Mouse (Mus musculus) c-Kit-positive CD71-positive TER-119-positive erythroid progenitor cells, embryonic 14.5 days (primary cell): ENCODE results near the gene Mypn.

Source experiments
- DNase-seq: peaks from one replicate; pipeline ENCODE4 v3.0.0-alpha.2; 2013; ENCODE audit warnings: low spot score

The Mypn gene

DNA sequence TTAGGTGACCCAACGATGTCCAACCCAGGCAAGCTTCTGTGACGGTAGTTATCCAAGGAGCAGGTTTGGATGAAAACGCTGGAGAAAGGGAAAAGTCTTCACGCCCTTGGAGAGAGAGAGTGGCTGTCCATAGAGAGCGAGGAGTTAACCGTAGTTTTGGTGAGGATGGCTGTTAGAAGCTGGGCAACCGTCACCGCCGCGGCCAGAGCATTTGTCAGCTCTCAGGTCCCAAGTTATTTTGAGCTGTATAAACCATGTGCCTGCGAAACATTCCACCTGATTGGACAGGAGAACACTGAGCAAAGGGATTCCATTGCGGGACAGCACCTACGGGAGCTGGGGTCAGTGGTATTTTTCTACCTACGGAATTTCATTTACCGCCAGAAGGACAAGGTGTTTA is at the start of gene Mypn:
Gene Mypn (minus strand): TSS at position 225 of the 400 bp plus-strand sequence.
- DNase-seq, result no peak

DNA sequence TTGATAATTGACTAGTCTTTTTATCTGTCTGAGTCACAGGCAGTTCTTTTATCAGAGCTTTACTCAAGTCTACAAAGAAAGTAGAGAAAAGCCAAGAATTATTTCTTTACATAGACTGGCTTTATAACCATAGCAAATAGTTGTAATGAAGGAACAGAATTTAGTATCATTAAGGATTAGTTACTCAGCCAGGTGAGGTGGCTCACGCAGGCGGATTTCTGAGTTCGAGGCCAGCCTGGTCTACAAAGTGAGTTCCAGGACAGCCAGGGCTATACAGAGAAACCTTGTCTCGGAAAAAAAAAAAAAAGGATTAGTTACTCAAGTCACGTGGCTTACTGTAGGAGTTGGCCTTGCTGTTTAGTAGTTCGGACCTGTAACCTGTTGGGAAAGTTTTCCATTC is 44.7 kb upstream of the Mypn start:
- DNase-seq, result no peak

GRCm38 (mm10) chr10:63247457-63247856 is 43.7 kb upstream of the Mypn start:
- no peak for DNase-seq

DNA sequence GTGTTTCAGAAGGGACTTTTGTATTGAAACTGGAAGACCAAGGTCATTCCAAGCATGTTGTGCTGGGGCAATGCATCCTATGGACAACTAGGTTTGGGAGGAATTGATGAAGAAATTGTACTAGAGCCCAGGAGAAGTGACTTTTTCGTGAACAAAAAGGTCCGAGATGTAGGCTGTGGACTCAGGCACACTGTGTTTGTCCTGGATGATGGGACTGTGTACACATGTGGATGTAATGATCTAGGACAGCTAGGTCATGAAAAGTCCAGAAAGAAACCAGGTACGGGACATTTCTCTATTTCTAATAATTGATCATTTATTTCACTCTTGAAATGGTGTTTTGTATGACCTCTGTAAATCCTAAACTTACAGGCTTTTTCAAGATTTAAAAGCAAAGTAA is 42.1 kb upstream of the Mypn start:
- no peak for DNase-seq

DNA sequence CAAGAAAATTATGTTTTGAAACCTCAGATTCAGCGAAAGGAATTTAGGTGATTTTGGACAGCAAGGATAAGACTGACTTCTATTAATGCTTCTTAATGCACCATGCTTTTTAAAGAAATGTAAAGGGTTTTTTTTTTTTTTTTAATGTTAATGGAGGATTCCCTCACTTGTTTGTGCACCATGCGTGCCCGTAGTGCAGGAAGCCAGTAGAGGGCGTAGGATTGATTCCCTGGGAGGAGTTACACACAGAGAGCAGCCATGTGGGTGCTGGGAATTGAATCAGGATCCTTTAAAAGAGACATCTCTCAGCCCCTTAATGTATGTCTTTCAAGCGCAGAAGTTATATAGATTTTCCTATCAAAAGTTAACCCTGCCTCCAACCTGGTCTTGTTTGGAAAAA is 41.0 kb upstream of the Mypn start:
- peak; percentile 55 for DNase-seq

DNA sequence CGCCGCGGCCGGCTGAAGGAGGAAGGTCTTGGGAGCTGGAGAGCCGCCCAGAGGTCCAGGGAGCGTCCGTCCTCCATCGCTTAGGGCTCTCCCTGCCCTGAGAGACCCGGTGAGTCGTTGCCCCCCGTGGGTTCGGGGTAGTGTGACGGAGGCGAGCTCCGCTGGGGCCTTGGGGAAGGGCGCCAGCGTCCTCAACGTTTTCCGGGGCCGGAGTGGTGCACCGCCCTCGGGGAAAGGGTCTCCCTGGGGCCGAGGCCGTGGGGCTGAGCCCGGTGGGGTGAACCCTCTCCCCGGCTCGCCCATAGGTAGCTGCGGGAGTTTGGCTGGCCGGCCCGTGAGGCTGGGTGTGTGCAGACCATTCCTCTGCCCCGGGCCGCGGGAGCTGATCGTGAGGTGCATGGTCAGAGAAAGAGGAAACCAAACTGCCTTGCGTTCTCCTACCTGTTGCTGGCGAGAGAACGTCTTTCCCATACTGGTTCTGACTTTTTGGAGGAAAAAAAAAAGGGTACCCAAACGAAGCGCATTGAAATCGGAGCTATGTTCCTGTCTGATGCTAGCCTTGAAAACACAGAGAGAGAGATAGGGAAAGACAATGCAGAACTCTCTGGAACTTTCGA is 40.4 kb upstream of the Mypn start:
- peak; percentile 38 for DNase-seq

GRCm38 (mm10) chr10:63243493-63244054 is 39.8 kb upstream of the Mypn start, which contains the start of gene Herc4:
TSS of gene Herc4 (plus strand) at chr10:63243810.
- peak; percentile 92 for DNase-seq

GRCm38 (mm10) chr10:63242798-63243435 is 39.2 kb upstream of the Mypn start:
- DNase-seq, result peak; percentile 10

DNA sequence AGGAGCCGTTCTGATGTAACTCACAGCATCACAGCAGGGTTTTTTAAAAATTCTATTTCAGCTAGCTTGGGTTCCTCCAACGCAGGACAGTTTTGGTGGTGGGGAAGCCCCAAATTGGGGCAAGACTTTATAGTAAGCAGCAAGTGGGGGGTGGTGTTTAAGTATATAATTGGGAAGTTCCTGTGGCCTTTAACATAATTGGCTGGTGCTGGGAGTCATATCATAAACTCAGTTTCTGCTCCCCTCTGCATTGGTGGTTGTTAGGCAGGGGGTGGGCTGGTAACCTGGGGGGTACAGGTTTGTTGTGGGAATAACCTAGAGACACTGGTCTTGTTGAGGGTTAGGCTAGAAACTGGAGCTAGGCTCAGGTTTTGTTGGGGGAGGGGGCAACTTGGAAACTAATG is 37.1 kb upstream of the Mypn start:
- DNase-seq, result no peak

DNA sequence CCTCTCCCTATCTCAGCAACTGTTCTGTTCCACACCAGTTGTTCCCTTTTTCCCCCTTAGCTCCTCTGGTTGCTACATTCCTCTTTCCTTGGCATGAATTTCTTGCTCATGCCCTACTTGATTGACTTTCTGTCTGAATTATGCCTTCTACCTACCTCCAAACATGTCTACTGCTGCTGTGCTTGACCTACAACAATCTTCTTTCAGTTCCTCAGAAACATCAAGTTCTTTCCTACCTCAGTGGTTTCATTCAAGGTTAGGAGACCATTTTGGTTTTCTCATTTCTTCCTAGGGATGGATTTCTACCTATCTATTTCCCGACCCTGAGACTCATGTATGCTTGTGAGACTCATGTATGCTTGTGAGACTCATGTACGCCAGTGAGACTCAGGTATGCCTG is 36.1 kb upstream of the Mypn start:
- DNase-seq, result no peak

GRCm38 (mm10) chr10:63238090-63238489 is 34.3 kb upstream of the Mypn start:
- no peak for DNase-seq

GRCm38 (mm10) chr10:63237206-63237605 is 33.5 kb upstream of the Mypn start:
- no peak for DNase-seq

DNA sequence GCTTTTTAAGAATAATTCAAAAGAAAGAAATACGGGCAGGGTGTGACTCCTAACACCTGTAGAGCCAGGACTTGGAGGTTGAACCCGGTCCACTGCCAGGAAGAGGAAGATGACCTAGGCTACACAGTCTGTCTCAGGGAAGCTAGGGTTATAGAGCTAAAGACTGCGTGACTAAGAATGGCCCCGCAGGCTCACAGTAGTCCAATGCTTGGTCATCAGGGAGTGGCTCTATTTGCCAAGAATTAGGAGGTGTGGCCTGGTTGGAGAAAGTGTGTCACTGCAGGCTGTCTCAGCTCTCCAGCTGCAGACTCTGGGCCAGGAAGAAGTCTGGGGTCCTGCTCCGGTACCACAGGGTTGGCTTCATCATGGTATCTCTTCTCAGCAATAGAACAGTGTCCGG is 32.9 kb upstream of the Mypn start:
- no peak for DNase-seq

DNA sequence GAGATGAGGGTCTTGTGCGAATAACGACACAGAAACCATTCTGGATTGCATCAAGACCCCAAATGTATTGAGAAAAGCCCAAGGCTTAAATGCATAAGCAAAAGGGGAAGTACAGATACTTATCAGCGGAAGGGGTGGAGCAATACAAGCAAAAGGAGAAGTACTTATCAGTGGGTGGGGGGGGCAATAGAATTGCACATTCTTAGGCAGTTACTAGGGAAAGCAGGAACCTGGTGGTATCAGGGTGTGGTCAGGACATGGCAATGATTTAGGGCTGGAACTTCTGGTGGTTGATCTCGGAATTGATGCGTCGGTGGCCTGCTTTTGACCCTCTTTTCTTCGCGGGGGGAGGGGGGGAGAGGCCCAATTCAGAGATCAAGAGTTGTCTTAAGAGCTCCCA is 32.1 kb upstream of the Mypn start:
- DNase-seq, result no peak

- no peak for DNase-seq
These were observed 30.4 kb upstream of the Mypn start for GRCm38 (mm10) chr10:63234133-63234532.

- no peak for DNase-seq
These were observed 27.9 kb upstream of the Mypn start for GRCm38 (mm10) chr10:63231630-63232029.

- no peak for DNase-seq
These were observed 27.1 kb upstream of the Mypn start for GRCm38 (mm10) chr10:63230854-63231253.

- DNase-seq, result no peak
These were observed 26.5 kb upstream of the Mypn start for GRCm38 (mm10) chr10:63230266-63230665.

GRCm38 (mm10) chr10:63224341-63224740 is 20.6 kb upstream of the Mypn start:
- no peak for DNase-seq

- DNase-seq, result no peak
These were observed 17.5 kb upstream of the Mypn start for GRCm38 (mm10) chr10:63221081-63221783.

DNA sequence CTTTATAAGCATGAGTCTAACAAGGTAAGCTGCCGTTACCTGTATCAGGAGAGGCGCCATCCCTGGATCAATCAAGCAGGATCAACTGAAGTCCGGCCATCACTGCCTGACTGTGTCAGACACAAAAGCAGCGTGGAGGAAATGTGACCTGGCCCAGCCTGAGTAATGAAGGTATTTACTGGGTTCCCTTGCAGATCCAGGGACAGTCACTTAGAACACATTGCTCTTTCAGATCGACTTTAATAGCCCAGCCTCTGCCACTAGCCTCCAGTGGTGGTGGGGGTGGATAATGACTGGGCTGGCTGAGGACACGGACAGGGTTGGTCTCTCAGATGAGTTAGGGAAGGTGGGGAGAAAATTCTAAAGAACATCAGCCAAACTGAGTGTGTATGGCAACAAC is 5.1 kb upstream of the Mypn start:
- DNase-seq, result no peak

GRCm38 (mm10) chr10:63203002-63203401 is 750 bp downstream of the Mypn start:
- DNase-seq, result no peak

GRCm38 (mm10) chr10:63201534-63201933 is 2.2 kb downstream of the Mypn start:
- DNase-seq, result no peak
